Mouse (Mus musculus) forebrain, embryonic 12.5 days (tissue): ENCODE data around the gene Celf2. TPM values are rescaled to one million over a fixed set of nuclear protein-coding genes. Genes with fewer than 3 reads are reported as not detected.

Source experiments
- ATAC-seq: fragments of 200-750 bp; cut with Nextera tagmentation; 2 replicates; pipeline ENCODE4 v1.8.0; 2017; ENCODE audit warnings: moderate TSS enrichment; ENCODE audit not compliant: low FRiP score
- H3K27ac ChIP-seq: fragments of 300-500 bp; sonication (generic); 2 replicates; pipeline ENCODE4 v1.5.1; 2016; ENCODE audit warnings: mild to moderate bottlenecking
- H3K27me3 ChIP-seq: fragments of 300-500 bp; sonication (generic); 2 replicates; pipeline ENCODE4 v1.6.1; 2016; ENCODE audit warnings: mild to moderate bottlenecking
- H3K36me3 ChIP-seq: fragments of 300-500 bp; sonication (generic); replicated peaks from 2 replicates; pipeline ENCODE4 v1.6.1; 2016; ENCODE audit warnings: mild to moderate bottlenecking
- H3K4me1 ChIP-seq: fragments of 300-500 bp; sonication (generic); 2 replicates; pipeline ENCODE4 v1.6.1; 2016
- H3K4me2 ChIP-seq: fragments of 300-500 bp; sonication (generic); 2 replicates; pipeline ENCODE4 v1.6.1; 2016; ENCODE audit warnings: mild to moderate bottlenecking, moderate library complexity
- H3K4me3 ChIP-seq: fragments of 300-500 bp; sonication (generic); replicated peaks from 2 replicates; pipeline ENCODE4 v1.5.1; 2016; ENCODE audit warnings: mild to moderate bottlenecking
- H3K9ac ChIP-seq: fragments of 300-500 bp; sonication (generic); 2 replicates; pipeline ENCODE4 v1.6.1; 2016; ENCODE audit warnings: mild to moderate bottlenecking
- H3K9me3 ChIP-seq: fragments of 300-500 bp; sonication (generic); 2 replicates; pipeline ENCODE4 v1.6.1; 2016
- WGBS: fragments of 180-500 bp; shearing (Covaris S2); methylation state at CpG from one replicate; pipeline ENCODE4 v1.1.7; 2016; 5-methylcytosine and 5-hydroxymethylcytosine counted together
- polyA plus RNA-seq: library from polyadenylated mRNA; unstranded; fragments of >200 nt; fragmentation: Nextera tagmentation; extraction: Ambion mirVana; gene quantifications from 2 replicates; pipeline ENCODE4 v1.2.1, GENCODE M21; 2016

Gene Celf2
- polyA plus RNA-seq, 1 experiment from 2014 or later: 167 TPM

DNA sequence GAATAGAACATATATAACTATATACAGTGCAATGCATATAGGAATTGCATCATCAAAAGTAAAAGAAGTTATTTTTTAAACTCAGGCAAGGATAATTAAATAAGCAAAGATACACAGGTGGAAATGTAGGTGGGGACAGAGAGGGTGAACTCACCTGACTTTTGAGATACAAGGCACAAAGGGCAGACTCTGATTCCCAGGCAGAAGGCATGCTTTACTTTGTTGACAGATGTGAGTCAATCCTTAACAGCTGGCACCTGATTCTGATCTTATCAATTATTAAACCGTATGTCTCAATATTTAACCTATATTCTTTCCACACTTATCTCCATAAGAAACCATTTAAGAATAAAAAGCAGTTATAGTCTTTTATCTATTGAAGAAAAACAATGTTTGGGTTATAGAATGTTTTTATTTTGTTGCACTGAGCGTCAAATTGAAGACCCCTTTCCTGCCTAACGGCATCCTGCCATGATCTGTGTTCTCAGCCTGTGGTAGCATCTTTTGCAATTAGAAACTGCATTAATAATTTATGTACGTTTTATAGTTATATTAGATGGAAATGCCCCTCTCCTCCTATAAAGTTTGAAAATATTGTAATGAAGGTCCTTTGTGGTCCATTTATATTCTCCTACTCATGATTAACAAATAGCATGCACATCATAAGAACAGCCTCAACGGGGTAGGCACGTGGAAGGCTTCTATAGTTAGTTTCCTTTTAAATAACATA lies 491.8 kb downstream of the Celf2 start:
- Histone ChIP-seq H3K27ac (no peak overlapping the region), H3K9ac (no peak overlapping the region), H3K9me3 (no peaks in the 10 kb centered on the region), H3K36me3 (no peaks in the 10 kb centered on the region), H3K27me3 (no peaks in the 10 kb centered on the region), H3K4me3 (no peak overlapping the region), H3K4me2 (no peak overlapping the region), H3K4me1 (no peaks in the 10 kb centered on the region)
- ATAC-seq: no peak
- WGBS: 88% methylated on average over 6 of the region's 6 CpGs

DNA sequence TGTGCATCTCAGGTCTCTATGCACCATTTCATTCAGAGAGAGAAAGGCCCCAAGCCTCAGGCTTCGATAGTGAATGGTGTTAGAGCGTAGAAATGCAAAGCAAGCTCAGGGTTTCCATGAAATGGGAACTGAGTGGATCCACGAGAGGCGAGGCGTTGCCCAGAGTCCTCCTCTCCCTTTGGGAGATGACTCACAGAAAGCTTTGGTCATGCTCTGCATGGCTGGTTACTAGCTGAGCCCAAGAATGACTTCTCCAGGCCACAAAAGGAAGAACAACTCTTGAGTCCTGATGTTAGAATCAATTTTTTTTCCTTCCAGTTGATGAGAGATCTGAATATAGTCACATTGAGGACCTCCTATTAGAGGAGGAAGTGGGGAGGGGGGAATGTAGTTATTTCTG lies 496.2 kb downstream of the Celf2 start:
- Histone ChIP-seq H3K27me3 (no peaks in the 10 kb centered on the region), H3K36me3 (no peaks in the 10 kb centered on the region), H3K4me3 (no peak overlapping the region), H3K4me1 (no peaks in the 10 kb centered on the region), H3K9ac (no peak overlapping the region), H3K9me3 (no peaks in the 10 kb centered on the region), H3K4me2 (no peak overlapping the region), H3K27ac (no peak overlapping the region)
- WGBS: 90% methylated on average over 5 of the region's 5 CpGs
- no peak for ATAC-seq

DNA sequence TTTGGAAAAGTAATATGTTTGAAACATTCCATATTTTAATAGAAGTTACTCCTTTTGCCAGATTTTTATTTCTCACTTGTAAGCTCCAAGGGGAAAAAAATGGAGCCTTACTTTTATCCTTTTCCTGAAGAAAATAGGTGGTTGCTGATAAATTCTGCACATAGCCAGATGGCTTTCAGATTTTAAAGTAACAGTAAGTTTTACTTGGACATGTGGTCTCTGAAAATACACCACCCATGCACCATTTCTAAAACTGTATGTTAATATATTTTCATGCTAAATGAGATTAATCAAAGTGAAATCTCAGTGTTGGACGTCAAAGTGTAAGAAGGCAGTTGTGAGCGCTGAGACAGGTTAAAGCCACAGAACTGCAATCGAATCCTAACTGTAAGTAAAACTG lies 502.5 kb downstream of the Celf2 start:
- no peak overlapping the region for H3K27ac ChIP-seq
- no peak for ATAC-seq
- WGBS: 94% methylated on average over 3 of the region's 3 CpGs

DNA sequence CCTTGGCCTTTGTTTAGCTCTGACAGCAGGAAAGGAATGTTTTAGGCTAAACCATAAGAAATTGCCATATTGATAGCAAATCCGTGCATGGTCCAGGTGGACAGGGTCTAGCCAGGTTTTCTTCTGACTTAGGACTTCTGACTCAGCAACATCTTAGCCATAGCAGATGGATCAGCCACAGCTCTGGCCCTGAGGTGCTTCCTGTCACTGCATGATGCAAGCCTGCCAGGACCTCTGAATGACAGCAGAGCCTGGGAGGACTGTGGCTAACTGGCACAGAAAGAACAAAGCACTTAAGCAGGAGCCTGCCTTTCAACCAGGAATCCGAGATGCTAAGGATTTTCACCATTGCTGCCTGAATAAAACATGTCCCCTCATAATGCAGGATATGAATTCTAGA lies 507.4 kb downstream of the Celf2 start:
- Histone ChIP-seq H3K27me3 (no peaks in the 10 kb centered on the region), H3K27ac (no peak overlapping the region), H3K9me3 (no peaks in the 10 kb centered on the region), H3K36me3 (no peaks in the 10 kb centered on the region), H3K9ac (no peak overlapping the region), H3K4me1 (peaks cover 13% of the 10 kb centered on the region), H3K4me3 (no peak overlapping the region), H3K4me2 (no peak overlapping the region)
- 15% methylated on average over 2 of the region's 2 CpGs for WGBS
- ATAC-seq: peak; percentile 23; the same call in 1 of the 2 replicates

More for the DNA sequence above, 502.5 kb downstream of the Celf2 start:
- Histone ChIP-seq H3K4me2 (no peak overlapping the region), H3K36me3 (no peaks in the 10 kb centered on the region), H3K9ac (no peak overlapping the region), H3K4me3 (no peak overlapping the region), H3K9me3 (no peaks in the 10 kb centered on the region), H3K27me3 (no peaks in the 10 kb centered on the region), H3K4me1 (peaks cover 6% of the 10 kb centered on the region)

DNA sequence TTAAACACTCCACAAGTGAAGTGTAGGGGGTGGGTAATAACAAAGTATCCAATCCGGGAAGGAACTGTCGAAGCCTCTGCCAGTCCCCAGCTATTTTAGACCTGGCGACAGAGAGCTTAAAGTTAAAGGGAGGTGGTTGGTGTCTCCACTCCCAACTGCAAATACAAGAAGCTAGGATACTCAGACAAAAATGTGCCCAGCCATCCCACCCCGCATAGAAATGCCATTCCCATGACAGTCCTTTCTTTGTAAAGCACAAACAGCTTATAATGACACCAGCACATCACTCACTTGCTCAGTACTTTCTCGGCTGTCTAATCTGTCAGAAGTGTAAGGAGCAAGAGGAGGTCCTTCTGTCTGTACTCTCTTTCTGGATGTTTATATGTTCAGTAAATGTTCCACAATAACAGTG lies 518.3 kb downstream of the Celf2 start:
- no peak for ATAC-seq
- Histone ChIP-seq H3K27ac (no peak overlapping the region), H3K27me3 (no peaks in the 10 kb centered on the region), H3K4me2 (no peak overlapping the region), H3K9ac (no peak overlapping the region), H3K4me1 (no peaks in the 10 kb centered on the region), H3K9me3 (no peaks in the 10 kb centered on the region), H3K4me3 (no peak overlapping the region), H3K36me3 (no peaks in the 10 kb centered on the region)
- 92% methylated on average over 5 of the region's 5 CpGs for WGBS

DNA sequence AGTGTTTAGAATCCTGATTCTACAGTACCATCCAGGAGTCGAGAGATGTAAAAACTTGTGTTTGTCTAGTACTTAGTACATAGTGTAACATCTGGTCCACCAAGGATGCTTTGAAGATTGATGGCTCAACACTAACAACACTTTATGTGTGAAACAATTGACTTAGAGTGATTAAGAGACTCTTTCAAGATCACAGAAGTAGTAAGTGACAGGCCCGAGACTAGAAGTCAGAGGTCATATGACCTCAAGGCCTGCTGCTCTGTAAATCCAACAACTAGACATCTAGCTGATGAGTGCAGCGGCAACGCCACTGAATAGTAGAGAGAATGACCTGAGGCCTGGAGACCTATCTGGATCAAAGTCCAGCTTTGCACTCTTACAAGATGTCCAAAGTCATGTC lies 523.7 kb downstream of the Celf2 start:
- WGBS: 58% methylated on average over 4 of the region's 4 CpGs

DNA sequence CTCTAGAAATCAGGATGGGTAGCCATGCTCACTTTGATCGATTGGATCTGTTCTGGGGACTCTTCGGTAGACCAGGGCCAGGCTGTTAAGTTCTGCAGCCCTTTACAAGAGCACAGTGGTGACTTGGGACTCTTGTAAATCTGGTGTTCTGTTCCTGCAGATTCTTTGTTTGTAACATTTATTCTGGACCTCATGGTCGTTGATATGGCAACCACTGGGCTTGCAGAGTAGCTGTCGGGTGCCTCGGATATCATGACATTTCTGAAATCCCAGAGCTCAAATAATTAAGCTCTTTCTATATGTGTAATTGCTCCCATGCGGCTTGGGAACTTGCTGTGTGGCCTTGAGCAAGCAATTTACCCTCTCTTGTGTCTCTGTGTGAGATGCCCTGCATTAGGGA lies 525.5 kb downstream of the Celf2 start:
- Histone ChIP-seq H3K4me1 (no peaks in the 10 kb centered on the region), H3K36me3 (no peaks in the 10 kb centered on the region), H3K27ac (no peak overlapping the region), H3K4me3 (no peak overlapping the region), H3K9me3 (no peaks in the 10 kb centered on the region), H3K27me3 (no peaks in the 10 kb centered on the region), H3K4me2 (no peak overlapping the region), H3K9ac (no peak overlapping the region)
- no peak for ATAC-seq
- WGBS: 58% methylated on average over 6 of the region's 6 CpGs

More for the DNA sequence above, 523.7 kb downstream of the Celf2 start:
- Histone ChIP-seq H3K9me3 (no peaks in the 10 kb centered on the region), H3K27ac (no peak overlapping the region), H3K4me1 (no peaks in the 10 kb centered on the region), H3K36me3 (no peaks in the 10 kb centered on the region), H3K27me3 (no peaks in the 10 kb centered on the region), H3K4me2 (no peak overlapping the region), H3K4me3 (no peak overlapping the region), H3K9ac (no peak overlapping the region)
- ATAC-seq: no peak

DNA sequence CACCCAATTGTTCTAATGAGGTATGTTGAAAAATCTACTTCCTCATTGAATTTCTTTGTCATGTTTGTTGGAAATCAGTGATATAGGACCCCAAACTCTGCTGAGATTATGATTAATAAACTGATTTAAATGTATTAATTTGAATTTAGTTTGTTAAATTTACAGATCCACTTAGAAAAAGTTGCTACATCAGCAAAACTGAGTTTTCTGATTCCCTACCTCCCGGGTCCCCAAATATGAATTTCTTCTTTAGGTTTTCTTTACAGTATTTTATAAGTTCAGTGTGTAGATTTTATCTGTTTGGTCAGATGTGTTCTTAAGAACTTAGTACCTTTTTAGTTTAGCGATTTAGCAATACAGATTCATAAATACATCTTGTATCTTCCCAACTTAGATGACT lies 533.1 kb downstream of the Celf2 start:
- H3K27me3 ChIP-seq: no peaks in the 10 kb centered on the region
- 93% methylated on average over 2 of the region's 2 CpGs for WGBS
- no peak overlapping the region for H3K4me3 ChIP-seq
- H3K9ac ChIP-seq: no peak overlapping the region
- H3K4me2 ChIP-seq: no peak overlapping the region
- no peak for ATAC-seq
- no peaks in the 10 kb centered on the region for H3K4me1 ChIP-seq
- no peaks in the 10 kb centered on the region for H3K36me3 ChIP-seq
- no peaks in the 10 kb centered on the region for H3K9me3 ChIP-seq
- no peak overlapping the region for H3K27ac ChIP-seq

DNA sequence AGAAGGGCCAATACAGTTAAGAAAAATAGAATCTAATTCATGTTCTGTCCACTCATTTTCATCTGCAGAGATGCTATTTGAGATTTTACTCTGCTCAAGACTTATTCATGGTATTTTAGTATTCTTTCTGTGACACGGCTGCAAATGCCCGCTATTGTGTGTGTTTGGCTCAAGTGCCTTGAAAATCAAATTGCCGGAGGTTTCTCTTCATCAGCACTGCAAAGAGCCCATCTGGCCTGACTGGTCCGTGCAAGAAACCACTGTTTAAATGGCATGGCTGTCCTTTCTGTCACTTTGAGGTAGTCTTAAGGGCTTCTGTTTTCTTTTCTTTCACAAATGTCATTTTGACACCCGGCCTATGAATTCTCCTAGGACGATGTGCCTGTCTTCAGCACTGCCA lies 540.1 kb downstream of the Celf2 start:
- Histone ChIP-seq H3K9me3 (no peaks in the 10 kb centered on the region), H3K4me2 (no peak overlapping the region)
- WGBS: 67% methylated on average over 6 of the region's 6 CpGs

DNA sequence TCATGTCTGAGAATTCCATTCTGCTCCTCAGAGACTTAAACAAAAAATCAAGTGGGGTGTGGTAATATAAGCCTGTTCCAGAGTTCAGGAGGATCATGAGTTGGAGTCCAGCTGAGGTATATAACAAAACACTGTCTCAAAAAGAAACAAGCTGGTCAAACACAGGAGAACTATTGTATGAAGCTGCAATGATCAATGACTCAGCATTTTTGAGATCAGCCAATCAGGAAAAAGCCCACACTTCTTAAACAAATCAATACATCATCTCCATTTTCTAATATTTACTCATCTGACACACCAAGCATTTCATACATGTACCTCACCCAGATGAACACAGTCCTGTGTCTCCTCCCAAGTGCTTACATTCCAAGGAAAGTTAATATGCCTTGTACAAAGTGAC lies 544.1 kb downstream of the Celf2 start:
- H3K4me1 ChIP-seq: peaks cover 4% of the 10 kb centered on the region
- H3K27me3 ChIP-seq: no peaks in the 10 kb centered on the region
- no peak overlapping the region for H3K27ac ChIP-seq
- no peaks in the 10 kb centered on the region for H3K9me3 ChIP-seq
- no peak overlapping the region for H3K4me3 ChIP-seq
- no peak for ATAC-seq
- H3K36me3 ChIP-seq: no peaks in the 10 kb centered on the region
- no peak overlapping the region for H3K9ac ChIP-seq
- no peak overlapping the region for H3K4me2 ChIP-seq

More for the DNA sequence above, 540.1 kb downstream of the Celf2 start:
- ATAC-seq: no peak
- Histone ChIP-seq H3K36me3 (no peaks in the 10 kb centered on the region), H3K4me1 (peaks cover 4% of the 10 kb centered on the region), H3K27me3 (no peaks in the 10 kb centered on the region), H3K9ac (no peak overlapping the region), H3K4me3 (no peak overlapping the region), H3K27ac (no peak overlapping the region)

DNA sequence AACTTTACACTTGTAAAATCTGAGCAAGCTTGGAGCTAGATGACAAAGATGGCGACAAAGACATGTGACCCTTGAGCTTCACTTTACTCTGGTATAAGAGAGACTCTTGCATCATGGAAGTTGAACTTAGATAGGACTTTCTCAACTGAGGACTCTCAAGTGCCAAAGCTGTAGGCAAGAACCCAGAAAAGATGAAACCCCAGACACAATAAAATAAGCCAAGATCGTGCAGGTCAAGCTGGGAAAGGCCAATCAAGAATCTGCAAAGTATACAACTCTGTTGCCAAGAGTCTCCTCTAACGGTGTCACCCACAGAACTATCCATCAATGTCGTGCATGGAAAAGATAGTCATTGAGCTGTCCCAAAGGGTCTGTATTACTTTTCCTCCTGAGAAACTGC lies 558.7 kb downstream of the Celf2 start:
- H3K27me3 ChIP-seq: no peaks in the 10 kb centered on the region
- no peak for ATAC-seq
- WGBS: 92% methylated on average over 4 of the region's 4 CpGs
- H3K9me3 ChIP-seq: no peaks in the 10 kb centered on the region
- no peak overlapping the region for H3K4me2 ChIP-seq
- no peak overlapping the region for H3K27ac ChIP-seq
- H3K4me3 ChIP-seq: no peak overlapping the region
- H3K4me1 ChIP-seq: no peaks in the 10 kb centered on the region
- H3K9ac ChIP-seq: no peak overlapping the region
- H3K36me3 ChIP-seq: no peaks in the 10 kb centered on the region

DNA sequence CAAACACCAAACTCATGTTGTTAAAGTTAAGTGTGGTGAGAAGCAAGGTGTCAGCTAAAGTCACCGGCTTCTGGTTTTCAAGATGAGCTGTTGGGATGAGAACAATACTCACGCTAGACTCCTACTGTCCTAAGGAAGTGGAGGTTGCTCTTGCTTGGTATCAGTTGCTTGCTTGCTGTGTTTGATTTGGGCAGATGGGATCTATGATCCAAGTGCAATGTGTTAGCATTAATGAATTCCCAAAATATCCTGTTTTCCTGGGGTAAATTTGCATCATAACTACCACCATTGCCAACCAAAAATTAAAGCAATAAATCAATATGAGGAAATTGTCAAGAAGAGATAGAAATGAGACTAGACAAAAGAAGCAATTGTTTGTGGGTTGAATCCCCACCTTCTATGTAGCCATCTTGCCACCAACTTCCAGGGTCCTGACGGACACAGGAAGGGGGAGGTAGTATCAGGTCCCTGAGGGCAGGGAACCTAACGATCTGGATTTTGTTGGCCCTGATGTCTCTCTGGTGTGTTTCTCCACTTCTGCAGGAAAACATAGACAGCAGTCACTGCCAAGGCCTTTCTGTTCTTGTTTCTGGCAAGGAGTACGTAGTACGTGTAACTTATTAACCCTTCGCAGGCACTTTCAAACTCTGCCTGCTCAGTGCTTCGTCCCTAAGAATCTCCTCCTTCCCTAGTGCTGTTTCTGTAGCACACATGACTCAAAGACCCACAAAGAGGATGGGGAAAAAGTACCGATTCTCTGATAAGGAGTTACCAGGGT lies 563.5 kb downstream of the Celf2 start:
- Histone ChIP-seq H3K4me2 (no peak overlapping the region), H3K27ac (no peak overlapping the region), H3K9ac (no peak overlapping the region), H3K36me3 (no peaks in the 10 kb centered on the region), H3K27me3 (no peaks in the 10 kb centered on the region), H3K9me3 (no peaks in the 10 kb centered on the region), H3K4me1 (peaks cover 12% of the 10 kb centered on the region), H3K4me3 (no peak overlapping the region)
- WGBS: 84% methylated on average over 9 of the region's 9 CpGs
- ATAC-seq: no peak

DNA sequence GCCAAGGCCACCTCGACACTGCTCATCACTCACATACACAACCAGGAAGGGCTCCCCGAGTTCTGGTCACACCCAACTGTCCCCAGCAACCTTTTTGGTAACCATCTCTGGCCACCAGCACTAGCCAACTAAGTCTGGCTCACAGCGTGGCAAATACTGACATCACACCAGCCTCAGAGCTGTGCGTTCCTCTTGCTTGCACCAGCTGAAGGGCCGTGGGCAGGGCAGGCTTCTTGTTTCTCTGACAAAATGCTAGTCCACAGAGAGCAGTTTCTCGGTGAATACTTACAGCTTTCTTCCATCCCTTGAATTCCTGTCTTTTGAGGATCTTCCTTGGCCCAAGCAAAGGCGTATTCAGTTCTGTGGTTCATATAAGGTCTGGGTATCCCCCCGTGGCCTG lies 565.7 kb downstream of the Celf2 start:
- H3K36me3 ChIP-seq: no peaks in the 10 kb centered on the region
- no peak for ATAC-seq
- no peaks in the 10 kb centered on the region for H3K27me3 ChIP-seq
- no peak overlapping the region for H3K4me3 ChIP-seq
- 84% methylated on average over 8 of the region's 8 CpGs for WGBS
- H3K27ac ChIP-seq: no peak overlapping the region
- no peak overlapping the region for H3K4me2 ChIP-seq
- no peaks in the 10 kb centered on the region for H3K9me3 ChIP-seq
- no peak overlapping the region for H3K9ac ChIP-seq
- peaks cover 12% of the 10 kb centered on the region for H3K4me1 ChIP-seq
